Mouse (Mus musculus): ENCODE measurements at regions not wholly inside any gene's neighbourhood (a gene's known extent, or its start where the extent isn't known, plus 50 kb on each side); places are given as distances from the start of the nearest gene placed in this dataset.
A peak's percentile ranks its signal among the peaks of the same experiment; 100 is the strongest.

DNA sequence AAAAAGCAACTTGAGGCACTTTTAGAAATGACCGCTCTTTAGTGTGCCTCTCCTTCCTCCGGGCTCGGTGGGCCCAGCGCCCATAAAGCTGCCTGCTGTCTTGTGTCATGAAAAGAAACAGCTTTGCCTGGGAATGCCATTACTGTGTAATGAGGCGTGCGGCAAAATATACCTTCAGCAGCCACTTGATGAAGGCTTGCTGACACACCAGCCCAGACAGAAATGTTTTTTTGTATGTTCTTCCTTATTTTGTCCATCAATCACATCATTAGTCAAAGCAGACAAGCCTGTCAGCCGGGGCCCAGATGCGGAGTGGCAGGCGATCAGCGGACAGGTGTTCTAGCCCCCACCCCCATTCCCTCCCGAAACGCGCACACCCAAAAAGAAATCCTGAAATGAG is 482.5 kb downstream of the Tshz3 start:
- Histone ChIP-seq H3K27me3 (replicated peaks; ENCODE audit: control insufficient read depth, insufficient read depth, low read length) (no peaks in the 10 kb centered on the region), H3K36me3 (ENCODE audit: control insufficient read depth, insufficient read depth, low read length) (no peaks in the 10 kb centered on the region), H3K9ac (ENCODE audit: low read length) (no peak overlapping the region), H3K27ac (ENCODE audit: low read depth) (no peak overlapping the region), H3K4me1 (replicated peaks; ENCODE audit: control insufficient read depth, insufficient read depth, low read length) (peaks cover 10% of the 10 kb centered on the region; the same call in 1 of the 2 replicates), H3K4me3 (ENCODE audit: low read depth, low read length) (no peak overlapping the region), H3K4me2 (ENCODE audit: low read length) (0 out of 2 replicates have a peak overlapping the region, but pooled peaks have one; percentile 14), H3K9me3 (ENCODE audit: control insufficient read depth, low read length) (no peaks in the 10 kb centered on the region)
- 53% methylated on average over 13 of the region's 13 CpGs for WGBS
- DNase-seq (ENCODE audit: low spot score) (peak; percentile 49), ATAC-seq (replicated peaks; ENCODE audit: low FRiP score, low TSS enrichment, low read depth) (no peak)

DNA sequence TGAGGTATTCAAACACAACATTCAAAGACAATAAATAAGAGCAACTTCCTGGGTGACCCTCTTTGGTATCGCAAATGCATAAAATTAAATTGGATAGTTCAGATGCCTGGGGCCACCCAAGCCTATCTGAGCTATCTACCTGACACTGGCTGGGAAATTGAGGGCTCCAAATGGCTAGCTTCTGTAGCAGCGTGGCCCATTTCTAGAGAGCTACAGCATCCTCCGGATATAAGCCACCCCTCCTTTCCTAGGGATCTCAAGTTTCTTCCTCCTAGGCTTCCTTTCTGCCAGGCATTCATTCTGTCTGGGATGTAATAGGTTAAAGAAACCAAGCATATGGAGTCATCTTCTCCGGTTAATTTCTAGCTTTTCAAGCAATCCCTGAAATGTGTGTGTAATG is 483.2 kb downstream of the Tshz3 start:
- H3K4me3 ChIP-seq (ENCODE audit: low read depth, low read length) = no peak overlapping the region
- H3K27ac ChIP-seq (ENCODE audit: low read depth) = no peak overlapping the region
- H3K9me3 ChIP-seq (ENCODE audit: control insufficient read depth, low read length) = no peaks in the 10 kb centered on the region
- ATAC-seq (replicated peaks; ENCODE audit: low FRiP score, low TSS enrichment, low read depth) = no peak
- peaks cover 10% of the 10 kb centered on the region; the same call in 1 of the 2 replicates for H3K4me1 ChIP-seq (replicated peaks; ENCODE audit: control insufficient read depth, insufficient read depth, low read length)
- H3K27me3 ChIP-seq (replicated peaks; ENCODE audit: control insufficient read depth, insufficient read depth, low read length) = no peaks in the 10 kb centered on the region
- H3K9ac ChIP-seq (ENCODE audit: low read length) = no peak overlapping the region
- H3K4me2 ChIP-seq (ENCODE audit: low read length) = no peak overlapping the region
- DNase-seq (ENCODE audit: low spot score) = no peak
- no peaks in the 10 kb centered on the region for H3K36me3 ChIP-seq (ENCODE audit: control insufficient read depth, insufficient read depth, low read length)
- WGBS = 56% methylated on average over 4 of the region's 4 CpGs

DNA sequence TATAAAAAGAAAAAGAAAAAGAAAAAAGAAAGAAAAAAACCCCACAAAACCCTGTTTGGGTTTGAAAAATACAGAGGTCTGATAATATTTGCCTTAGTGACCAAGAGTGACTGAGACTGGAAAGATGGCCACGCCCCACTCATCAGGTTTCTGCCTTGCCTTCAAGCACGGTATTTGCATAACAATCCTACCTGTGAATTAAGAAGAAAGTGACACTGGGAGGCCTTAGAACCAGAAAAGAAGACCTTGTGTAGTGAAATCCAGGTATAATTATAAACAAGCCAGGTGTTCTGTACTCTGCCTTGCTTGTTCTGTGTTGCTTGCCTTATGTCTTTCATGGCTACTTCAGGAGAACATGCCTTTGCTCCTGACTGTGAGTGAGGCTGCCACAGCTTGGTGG is 494.6 kb downstream of the Tshz3 start:
- no peak overlapping the region for H3K27ac ChIP-seq (ENCODE audit: low read depth)
- H3K4me3 ChIP-seq (ENCODE audit: low read depth, low read length) = no peak overlapping the region
- H3K9ac ChIP-seq (ENCODE audit: low read length) = no peak overlapping the region
- ATAC-seq (replicated peaks; ENCODE audit: low FRiP score, low TSS enrichment, low read depth) = no peak
- H3K4me1 ChIP-seq (replicated peaks; ENCODE audit: control insufficient read depth, insufficient read depth, low read length) = no peaks in the 10 kb centered on the region
- WGBS = 30% methylated on average over 2 of the region's 2 CpGs
- H3K4me2 ChIP-seq (ENCODE audit: low read length) = no peak overlapping the region
- H3K36me3 ChIP-seq (ENCODE audit: control insufficient read depth, insufficient read depth, low read length) = no peaks in the 10 kb centered on the region
- no peaks in the 10 kb centered on the region for H3K27me3 ChIP-seq (replicated peaks; ENCODE audit: control insufficient read depth, insufficient read depth, low read length)
- H3K9me3 ChIP-seq (ENCODE audit: control insufficient read depth, low read length) = no peaks in the 10 kb centered on the region
- no peak for DNase-seq (ENCODE audit: low spot score)

DNA sequence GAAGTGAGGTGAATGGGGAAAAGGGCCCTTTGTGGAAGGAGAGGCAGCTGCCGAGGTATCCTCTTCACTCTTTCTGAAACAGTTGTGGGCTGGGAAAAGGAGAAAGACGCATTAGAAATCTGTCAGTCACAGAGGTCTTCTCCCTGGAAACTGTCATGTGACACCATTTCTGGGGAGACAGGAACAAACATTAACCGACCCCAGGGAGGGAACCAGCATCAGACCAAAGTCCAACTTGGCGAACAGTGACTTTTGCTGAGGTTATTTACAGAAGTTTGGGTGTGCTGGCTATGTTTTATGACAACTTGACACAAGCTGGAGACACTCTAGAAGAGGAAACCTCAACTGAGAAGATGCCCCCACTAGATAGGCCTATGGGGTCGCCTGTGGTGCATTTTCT is 506.9 kb downstream of the Tshz3 start:
- H3K4me2 ChIP-seq (ENCODE audit: low read length) = no peak overlapping the region
- 68% methylated on average over 5 of the region's 5 CpGs for WGBS
- ATAC-seq (replicated peaks; ENCODE audit: low FRiP score, low TSS enrichment, low read depth) = no peak

DNA sequence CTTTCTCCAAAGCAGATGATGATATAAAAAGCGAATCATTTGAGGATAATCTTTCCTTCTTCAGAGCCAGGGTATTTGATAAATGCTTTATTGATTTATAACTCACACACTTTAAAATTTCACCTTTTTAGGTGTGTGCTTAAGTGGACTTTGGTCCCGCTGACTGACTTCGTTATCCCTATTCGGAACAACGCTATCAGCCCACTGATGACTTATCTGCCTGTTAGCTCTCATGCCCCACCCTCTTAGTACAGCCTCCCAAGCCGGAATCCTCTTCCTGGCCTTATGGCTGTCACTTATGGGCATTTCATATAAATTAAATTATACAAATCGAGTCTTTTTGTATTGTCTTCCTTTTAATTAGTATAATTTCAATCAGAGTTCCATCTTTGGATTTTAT is 510.4 kb downstream of the Tshz3 start:
- Histone ChIP-seq H3K9me3 (ENCODE audit: control insufficient read depth, low read length) (no peaks in the 10 kb centered on the region), H3K27me3 (replicated peaks; ENCODE audit: control insufficient read depth, insufficient read depth, low read length) (no peaks in the 10 kb centered on the region), H3K36me3 (ENCODE audit: control insufficient read depth, insufficient read depth, low read length) (no peaks in the 10 kb centered on the region), H3K4me3 (ENCODE audit: low read depth, low read length) (no peak overlapping the region), H3K4me1 (replicated peaks; ENCODE audit: control insufficient read depth, insufficient read depth, low read length) (peaks cover 3% of the 10 kb centered on the region; the same call in 1 of the 2 replicates), H3K9ac (ENCODE audit: low read length) (no peak overlapping the region), H3K4me2 (ENCODE audit: low read length) (no peak overlapping the region), H3K27ac (ENCODE audit: low read depth) (no peak overlapping the region)
- ATAC-seq (replicated peaks; ENCODE audit: low FRiP score, low TSS enrichment, low read depth) = no peak
- 74% methylated on average over 7 of the region's 7 CpGs for WGBS
- peak; percentile 43 for DNase-seq (ENCODE audit: low spot score)

More for the DNA sequence above, 506.9 kb downstream of the Tshz3 start:
- Histone ChIP-seq H3K36me3 (ENCODE audit: control insufficient read depth, insufficient read depth, low read length) (no peaks in the 10 kb centered on the region), H3K27me3 (replicated peaks; ENCODE audit: control insufficient read depth, insufficient read depth, low read length) (no peaks in the 10 kb centered on the region), H3K27ac (ENCODE audit: low read depth) (no peak overlapping the region), H3K4me3 (ENCODE audit: low read depth, low read length) (no peak overlapping the region), H3K4me1 (replicated peaks; ENCODE audit: control insufficient read depth, insufficient read depth, low read length) (no peaks in the 10 kb centered on the region), H3K9ac (ENCODE audit: low read length) (no peak overlapping the region), H3K9me3 (ENCODE audit: control insufficient read depth, low read length) (no peaks in the 10 kb centered on the region)
- peak; percentile 38 for DNase-seq (ENCODE audit: low spot score)

DNA sequence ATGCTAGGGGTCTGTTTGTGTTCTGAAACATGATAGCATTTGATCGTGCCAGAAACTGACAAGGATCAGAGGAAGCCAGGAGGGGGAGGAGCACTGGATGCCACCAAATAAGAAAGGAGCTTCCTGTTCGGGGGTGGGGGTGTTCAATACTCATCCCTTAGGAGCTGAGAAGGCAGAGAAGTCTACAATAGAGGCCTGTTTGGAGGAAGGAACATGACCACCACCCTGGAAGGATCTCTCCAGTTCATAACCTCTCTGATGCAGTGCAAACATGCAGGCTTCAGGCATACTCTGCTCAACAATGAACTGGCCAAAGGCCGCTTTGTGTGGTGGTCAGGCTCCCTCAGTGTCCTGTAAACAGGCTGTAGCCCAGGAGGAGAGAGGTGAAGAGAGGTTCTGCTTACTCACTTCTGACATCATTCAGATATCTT is 515.8 kb downstream of the Tshz3 start:
- Histone ChIP-seq H3K9ac (ENCODE audit: low read length) (no peak overlapping the region), H3K4me3 (ENCODE audit: low read depth, low read length) (no peak overlapping the region), H3K27me3 (replicated peaks; ENCODE audit: control insufficient read depth, insufficient read depth, low read length) (no peaks in the 10 kb centered on the region), H3K36me3 (ENCODE audit: control insufficient read depth, insufficient read depth, low read length) (no peaks in the 10 kb centered on the region), H3K4me2 (ENCODE audit: low read length) (peak overlapping the region; percentile 36), H3K9me3 (ENCODE audit: control insufficient read depth, low read length) (no peaks in the 10 kb centered on the region), H3K4me1 (replicated peaks; ENCODE audit: control insufficient read depth, insufficient read depth, low read length) (peaks cover 12% of the 10 kb centered on the region), H3K27ac (ENCODE audit: low read depth) (no peak overlapping the region)
- WGBS = 26% methylated on average over 3 of the region's 3 CpGs
- ATAC-seq (replicated peaks; ENCODE audit: low FRiP score, low TSS enrichment, low read depth) = 0 out of 2 replicates have a peak, but pooled peaks have one; percentile 36
- no peak for DNase-seq (ENCODE audit: low spot score)

DNA sequence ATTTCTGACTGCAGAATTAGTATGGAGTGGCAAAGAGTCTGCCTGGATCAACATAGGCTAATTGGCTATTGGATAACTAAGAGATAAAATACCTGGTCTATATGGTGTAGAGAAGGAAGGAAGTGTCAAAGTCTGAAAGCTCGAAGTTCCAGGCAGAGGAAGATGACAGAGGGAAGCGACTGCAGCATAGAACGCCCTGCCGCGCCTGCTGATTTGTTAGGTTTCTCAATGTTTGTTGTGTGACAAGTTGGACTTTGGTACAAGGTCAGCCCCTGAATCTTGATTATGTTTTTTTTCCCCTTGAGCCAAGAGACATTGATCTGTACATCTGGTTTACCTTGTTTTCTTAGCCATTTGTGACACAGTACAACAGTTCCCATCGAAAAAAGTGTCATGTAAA is 517.6 kb downstream of the Tshz3 start:
- H3K4me3 ChIP-seq (ENCODE audit: low read depth, low read length) = no peak overlapping the region
- no peak overlapping the region for H3K9ac ChIP-seq (ENCODE audit: low read length)
- no peaks in the 10 kb centered on the region for H3K9me3 ChIP-seq (ENCODE audit: control insufficient read depth, low read length)
- no peaks in the 10 kb centered on the region for H3K36me3 ChIP-seq (ENCODE audit: control insufficient read depth, insufficient read depth, low read length)
- WGBS = 85% methylated on average over 6 of the region's 6 CpGs
- H3K4me1 ChIP-seq (replicated peaks; ENCODE audit: control insufficient read depth, insufficient read depth, low read length) = peaks cover 12% of the 10 kb centered on the region
- H3K27me3 ChIP-seq (replicated peaks; ENCODE audit: control insufficient read depth, insufficient read depth, low read length) = no peaks in the 10 kb centered on the region
- no peak overlapping the region for H3K27ac ChIP-seq (ENCODE audit: low read depth)
- no peak overlapping the region for H3K4me2 ChIP-seq (ENCODE audit: low read length)
- DNase-seq (ENCODE audit: low spot score) = no peak
- no peak for ATAC-seq (replicated peaks; ENCODE audit: low FRiP score, low TSS enrichment, low read depth)

DNA sequence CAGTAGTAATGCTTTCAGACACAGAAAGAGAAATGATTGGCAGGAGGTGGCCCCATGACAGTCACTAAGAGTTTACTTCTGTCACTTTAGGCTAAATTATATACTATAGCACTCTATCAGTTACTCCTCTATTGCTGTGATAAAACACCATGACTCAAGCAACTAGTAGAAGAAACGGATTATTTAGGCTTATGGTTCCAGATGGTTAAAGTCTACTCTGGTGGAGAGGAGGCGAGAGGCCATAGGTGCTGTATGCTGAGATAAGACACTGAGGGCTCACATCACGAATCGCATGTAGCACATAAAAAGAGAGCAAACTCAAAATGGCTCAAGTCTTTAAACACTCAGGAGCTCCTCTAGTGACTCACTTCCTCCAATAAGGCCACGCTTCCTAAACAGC is 522.6 kb downstream of the Tshz3 start:
- ATAC-seq (replicated peaks; ENCODE audit: low FRiP score, low TSS enrichment, low read depth) (no peak), DNase-seq (ENCODE audit: low spot score) (no peak)
- Histone ChIP-seq H3K27ac (ENCODE audit: low read depth) (no peak overlapping the region), H3K9ac (ENCODE audit: low read length) (no peak overlapping the region), H3K36me3 (ENCODE audit: control insufficient read depth, insufficient read depth, low read length) (no peaks in the 10 kb centered on the region), H3K4me1 (replicated peaks; ENCODE audit: control insufficient read depth, insufficient read depth, low read length) (no peaks in the 10 kb centered on the region; the same call in 1 of the 2 replicates), H3K9me3 (ENCODE audit: control insufficient read depth, low read length) (no peaks in the 10 kb centered on the region; the same call in 1 of the 2 replicates), H3K4me2 (ENCODE audit: low read length) (no peak overlapping the region), H3K27me3 (replicated peaks; ENCODE audit: control insufficient read depth, insufficient read depth, low read length) (no peaks in the 10 kb centered on the region), H3K4me3 (ENCODE audit: low read depth, low read length) (no peak overlapping the region)
- 89% methylated on average over 5 of the region's 5 CpGs for WGBS

DNA sequence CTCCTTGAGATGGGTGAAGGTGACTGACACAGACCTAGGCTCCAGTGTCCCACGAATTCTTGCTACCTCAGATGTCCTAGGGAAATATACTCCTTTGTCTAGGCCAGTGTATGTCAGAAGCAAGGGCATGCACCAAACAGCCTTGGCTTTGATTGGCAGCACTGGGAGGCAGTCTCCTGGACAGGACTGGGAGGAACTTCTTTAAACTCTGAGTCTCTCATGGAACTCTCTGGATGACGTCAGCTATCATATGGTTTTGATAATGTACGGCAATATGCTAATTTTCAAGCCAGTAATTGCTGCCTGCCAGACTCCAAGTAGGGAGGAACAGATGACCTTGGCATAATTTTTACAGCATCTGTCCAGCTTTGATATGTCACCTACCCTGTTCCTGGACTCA is 528.5 kb downstream of the Tshz3 start:
- Histone ChIP-seq H3K4me2 (ENCODE audit: low read length) (no peak overlapping the region), H3K4me1 (replicated peaks; ENCODE audit: control insufficient read depth, insufficient read depth, low read length) (no peaks in the 10 kb centered on the region), H3K27me3 (replicated peaks; ENCODE audit: control insufficient read depth, insufficient read depth, low read length) (no peaks in the 10 kb centered on the region), H3K27ac (ENCODE audit: low read depth) (no peak overlapping the region), H3K4me3 (ENCODE audit: low read depth, low read length) (no peak overlapping the region), H3K36me3 (ENCODE audit: control insufficient read depth, insufficient read depth, low read length) (no peaks in the 10 kb centered on the region), H3K9me3 (ENCODE audit: control insufficient read depth, low read length) (no peaks in the 10 kb centered on the region; the same call in 1 of the 2 replicates), H3K9ac (ENCODE audit: low read length) (no peak overlapping the region)
- ATAC-seq (replicated peaks; ENCODE audit: low FRiP score, low TSS enrichment, low read depth) (no peak), DNase-seq (ENCODE audit: low spot score) (no peak)
- WGBS = 72% methylated on average over 3 of the region's 3 CpGs
